Mouse (Mus musculus) spleen, adult 2 months (tissue): ENCODE measurements around the gene Unc45b.

Experiments used
- CTCF ChIP-seq: fragments of 200-500 bp; IDR thresholded peaks from 2 replicates; pipeline ENCODE4 v1.5.1; 2011; ENCODE audit warnings: mild to moderate bottlenecking, inconsistent platforms; ENCODE audit not compliant: insufficient read depth, insufficient read length, insufficient replicate concordance; ENCODE audit errors: extremely low read depth
- POLR2A ChIP-seq: fragments of 200-500 bp; IDR thresholded peaks from 2 replicates; pipeline ENCODE4 v1.6.1; 2011; ENCODE audit warnings: low read depth, low read length, inconsistent platforms

DNA sequence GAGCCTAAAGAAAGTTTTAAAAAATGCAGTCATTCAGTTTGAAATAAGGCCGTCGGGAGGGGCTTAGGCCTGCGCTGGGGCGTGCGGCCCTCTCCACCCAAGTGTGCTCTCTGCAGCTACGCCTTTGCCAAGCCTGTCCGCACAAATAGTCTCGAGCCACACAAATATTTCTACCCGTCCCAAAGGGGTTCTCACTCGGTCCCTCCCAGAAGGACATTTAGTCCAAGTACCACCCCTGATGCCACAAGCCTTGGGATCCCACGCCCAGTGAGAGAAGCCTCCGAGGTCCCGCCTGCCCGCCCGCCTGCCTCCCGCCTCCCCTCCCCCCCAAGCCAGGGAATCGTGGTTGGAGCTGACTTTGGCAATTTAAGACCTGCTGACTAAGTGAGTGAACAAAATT is 72.8 kb downstream of the Unc45b start:
- no peak for TF ChIP-seq CTCF
- no peak for TF ChIP-seq POLR2A
